Mouse (Mus musculus): Measurements from ENCODE around the gene Pou2f1. TPM values are rescaled to one million over a fixed set of nuclear protein-coding genes. Genes with fewer than 3 reads are reported as not detected.

The Pou2f1 gene
- polyA plus RNA-seq, 1 experiment from 2014 or later, result 13.8 TPM

DNA sequence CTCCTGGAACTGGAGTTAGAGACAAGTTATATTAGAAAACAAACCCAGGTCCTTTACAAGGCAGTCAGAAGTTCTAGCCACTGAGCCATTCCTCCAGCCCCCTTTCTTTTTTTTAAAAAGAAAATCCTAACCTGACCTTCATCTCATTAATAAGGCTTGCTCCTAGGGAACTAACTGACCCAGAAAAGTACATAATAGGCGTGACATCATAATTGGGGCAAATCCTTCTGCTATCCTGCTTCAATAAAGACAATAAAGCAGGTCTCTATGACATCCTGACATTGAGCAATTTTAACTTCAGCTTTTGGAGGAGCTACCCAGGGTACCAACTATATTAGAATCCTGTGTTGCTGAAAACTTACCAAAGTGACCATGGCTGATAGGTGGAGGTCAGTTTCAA lies 98.9 kb downstream of the Pou2f1 start:
- ATAC-seq (ENCODE audit: borderline replicate concordance, extremely low read depth, low FRiP score, low TSS enrichment), result no peak
- H3K4me3 ChIP-seq, result no peak overlapping the region
- H3K9me3 ChIP-seq, result no peaks in the 10 kb centered on the region
- no peak overlapping the region for H3K4me2 ChIP-seq
- H3K9ac ChIP-seq, result no peak overlapping the region
- peaks cover 31% of the 10 kb centered on the region for H3K36me3 ChIP-seq
- 82% methylated on average over 1 of the region's 1 CpGs for WGBS
- no peak overlapping the region for H3K27ac ChIP-seq
- no peaks in the 10 kb centered on the region for H3K4me1 ChIP-seq
- H3K27me3 ChIP-seq, result no peaks in the 10 kb centered on the region

DNA sequence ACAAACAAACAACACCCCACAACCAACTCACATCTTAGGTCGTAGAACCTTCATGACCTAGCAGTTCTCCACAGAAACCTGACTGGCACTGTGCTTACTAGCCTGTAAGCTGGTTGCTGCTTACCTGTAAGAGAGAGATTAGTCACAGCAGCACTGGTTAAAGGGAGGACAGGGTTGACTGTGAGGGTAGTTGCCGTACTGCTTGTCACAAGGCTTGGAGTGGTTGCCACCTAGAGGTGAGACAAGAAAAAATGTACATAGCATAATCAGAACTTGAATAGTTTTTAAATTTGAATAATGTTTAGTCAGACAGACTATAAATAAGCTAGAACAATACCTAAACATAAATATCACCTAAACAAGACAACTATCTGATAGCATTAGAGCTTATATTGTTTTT lies 110.8 kb downstream of the Pou2f1 start:
- no peak overlapping the region for H3K9ac ChIP-seq
- no peaks in the 10 kb centered on the region for H3K9me3 ChIP-seq
- ATAC-seq (ENCODE audit: borderline replicate concordance, extremely low read depth, low FRiP score, low TSS enrichment), result no peak
- no peak overlapping the region for H3K27ac ChIP-seq
- H3K36me3 ChIP-seq, result peaks cover 45% of the 10 kb centered on the region
- WGBS, result 85% methylated on average over 2 of the region's 2 CpGs
- H3K4me1 ChIP-seq, result no peaks in the 10 kb centered on the region
- H3K4me3 ChIP-seq, result no peak overlapping the region
- H3K4me2 ChIP-seq, result no peak overlapping the region
- no peaks in the 10 kb centered on the region for H3K27me3 ChIP-seq

DNA sequence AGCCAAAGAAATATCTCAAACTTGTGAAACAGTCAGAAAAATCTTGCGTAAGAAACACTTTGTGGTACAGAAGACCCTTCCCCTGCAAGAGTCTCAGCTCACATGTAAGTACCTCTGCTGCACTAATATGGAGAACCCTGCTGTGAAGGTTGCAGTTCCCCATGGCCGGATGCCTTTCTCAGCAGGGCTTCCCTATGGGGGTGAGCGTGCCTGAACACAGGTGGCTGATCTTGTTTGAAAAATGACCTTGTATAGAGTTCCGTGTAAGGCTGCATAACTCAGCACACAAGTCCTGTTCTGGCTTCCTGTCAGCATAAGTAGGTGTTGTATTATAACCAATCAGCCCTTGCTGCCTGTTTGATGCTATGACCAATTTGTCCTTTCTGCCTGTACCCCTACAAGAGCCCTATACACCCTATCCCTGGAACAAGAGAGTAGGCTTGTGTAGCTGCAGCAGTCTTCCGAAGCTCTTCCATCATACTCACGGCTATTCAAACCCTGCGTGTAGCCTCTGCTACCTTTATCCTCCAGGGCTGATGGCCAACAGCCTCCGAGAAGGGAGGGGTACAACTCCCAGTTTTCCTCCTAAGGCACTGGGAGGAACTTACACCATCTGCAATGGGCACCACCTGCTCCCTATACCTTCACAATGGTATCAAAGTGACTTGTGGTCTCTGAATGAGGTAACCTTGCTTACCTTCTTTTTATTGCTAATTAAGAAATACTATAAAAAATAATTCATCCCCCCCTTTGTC lies 120.2 kb downstream of the Pou2f1 start:
- Histone ChIP-seq H3K36me3 (peaks cover 10% of the 10 kb centered on the region), H3K9me3 (no peaks in the 10 kb centered on the region), H3K4me1 (no peaks in the 10 kb centered on the region), H3K27ac (no peak overlapping the region), H3K27me3 (no peaks in the 10 kb centered on the region), H3K9ac (no peak overlapping the region), H3K4me3 (no peak overlapping the region), H3K4me2 (no peak overlapping the region)
- ATAC-seq (ENCODE audit: borderline replicate concordance, extremely low read depth, low FRiP score, low TSS enrichment), result no peak
- 81% methylated on average over 8 of the region's 8 CpGs for WGBS

DNA sequence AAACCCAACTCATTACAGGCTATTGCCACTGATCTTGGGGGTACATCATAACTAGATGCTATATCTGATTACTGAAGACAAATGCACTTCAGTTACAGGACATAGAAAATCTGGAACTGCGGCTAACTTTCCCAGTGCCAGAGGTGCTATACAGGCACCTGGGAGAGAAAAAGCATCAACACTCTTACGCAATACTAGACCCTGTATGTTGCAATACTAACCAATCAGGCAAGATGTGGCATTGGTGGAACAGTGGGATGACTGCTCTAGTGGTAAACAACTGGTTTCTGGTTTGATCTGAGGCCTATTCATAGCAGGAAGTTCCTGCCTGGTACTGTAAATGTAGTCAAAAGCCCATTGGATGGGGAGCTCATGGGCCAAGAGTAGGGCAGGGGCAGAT lies 123.7 kb downstream of the Pou2f1 start:
- H3K27me3 ChIP-seq, result no peaks in the 10 kb centered on the region
- no peak overlapping the region for H3K27ac ChIP-seq
- no peak overlapping the region for H3K4me2 ChIP-seq
- H3K36me3 ChIP-seq, result peaks cover 16% of the 10 kb centered on the region
- peaks cover 3% of the 10 kb centered on the region; the same call in 1 of the 2 replicates for H3K4me1 ChIP-seq
- H3K4me3 ChIP-seq, result no peak overlapping the region
- ATAC-seq (ENCODE audit: borderline replicate concordance, extremely low read depth, low FRiP score, low TSS enrichment), result no peak
- 96% methylated on average over 2 of the region's 2 CpGs for WGBS
- no peaks in the 10 kb centered on the region for H3K9me3 ChIP-seq
- no peak overlapping the region for H3K9ac ChIP-seq

DNA sequence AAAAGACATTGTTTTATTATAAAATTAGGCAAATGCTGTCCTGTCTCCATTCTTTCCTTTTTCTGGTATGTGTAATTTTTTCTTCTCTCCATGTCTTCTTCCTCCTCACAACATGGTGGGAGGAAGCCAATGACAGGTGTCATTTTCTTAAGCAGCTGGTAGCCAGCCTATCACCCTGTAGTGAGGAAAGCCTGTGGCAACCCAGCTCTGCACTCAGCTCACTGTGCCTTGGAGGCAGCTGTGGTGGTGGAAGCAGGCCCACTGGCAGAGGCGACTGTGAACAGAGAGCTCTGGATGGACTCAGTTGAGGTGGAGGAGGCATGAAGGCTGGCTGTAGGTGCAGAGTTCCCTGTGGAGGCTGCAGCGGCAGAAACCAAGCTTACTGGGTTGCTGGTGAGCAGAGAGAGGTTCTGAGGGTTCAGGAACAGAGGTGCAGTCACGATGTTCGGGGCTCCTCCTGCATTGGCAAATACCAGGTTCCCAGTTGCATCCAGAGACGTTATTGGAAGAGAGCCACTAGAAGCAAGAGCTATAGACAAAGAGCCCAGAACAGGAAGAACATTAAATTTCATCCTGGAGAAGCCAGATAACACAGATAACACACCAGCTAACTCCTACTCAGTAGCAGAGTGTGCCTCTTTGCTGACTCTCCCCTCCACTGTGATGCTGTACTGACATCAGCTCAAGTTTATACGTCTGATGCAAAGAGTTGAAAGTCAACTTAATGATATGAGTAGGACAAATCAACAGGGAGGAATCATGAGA lies 126.8 kb downstream of the Pou2f1 start:
- no peak for ATAC-seq (ENCODE audit: borderline replicate concordance, extremely low read depth, low FRiP score, low TSS enrichment)
- Histone ChIP-seq H3K36me3 (peaks cover 16% of the 10 kb centered on the region), H3K9me3 (no peaks in the 10 kb centered on the region), H3K4me2 (no peak overlapping the region), H3K4me3 (no peak overlapping the region), H3K4me1 (peaks cover 3% of the 10 kb centered on the region; the same call in 1 of the 2 replicates), H3K27me3 (no peaks in the 10 kb centered on the region), H3K27ac (no peak overlapping the region), H3K9ac (no peak overlapping the region)
- 81% methylated on average over 6 of the region's 6 CpGs for WGBS

DNA sequence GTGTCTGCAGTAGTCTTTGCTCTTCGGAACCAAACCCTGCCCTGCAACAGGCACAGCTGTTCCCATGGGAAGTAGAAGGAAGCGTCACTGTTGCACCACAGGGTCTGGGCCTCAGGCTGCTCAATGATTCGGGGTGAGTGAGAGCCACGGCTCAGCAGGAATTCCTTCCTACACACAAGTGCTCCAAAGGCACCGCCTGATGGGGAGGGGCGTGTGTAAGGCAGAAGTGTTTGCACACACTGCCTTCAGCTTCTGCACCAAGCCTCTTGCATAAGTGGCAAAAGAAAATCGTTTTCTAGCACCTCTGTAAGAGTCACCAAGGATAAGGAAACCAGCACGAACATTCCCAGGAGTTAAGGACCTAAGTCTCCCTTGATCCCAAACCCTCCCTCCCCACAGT lies 127.8 kb downstream of the Pou2f1 start:
- peak; percentile 90 for ATAC-seq (ENCODE audit: borderline replicate concordance, extremely low read depth, low FRiP score, low TSS enrichment)
- WGBS, result 40% methylated on average over 8 of the region's 8 CpGs
- Histone ChIP-seq H3K4me2 (no peak overlapping the region), H3K27me3 (no peaks in the 10 kb centered on the region), H3K4me1 (peaks cover 3% of the 10 kb centered on the region; the same call in 1 of the 2 replicates), H3K9ac (no peak overlapping the region), H3K9me3 (no peaks in the 10 kb centered on the region), H3K36me3 (peaks cover 10% of the 10 kb centered on the region; the same call in 1 of the 2 replicates), H3K27ac (peak overlapping the region; percentile 19), H3K4me3 (no peak overlapping the region)

GRCm38 (mm10) chr1:165868659-165869058 lies 133.8 kb downstream of the Pou2f1 start:
- 67% methylated on average over 8 of the region's 8 CpGs for WGBS
- H3K36me3 ChIP-seq, result no peaks in the 10 kb centered on the region
- H3K4me2 ChIP-seq, result no peak overlapping the region
- peaks cover 14% of the 10 kb centered on the region for H3K4me1 ChIP-seq
- H3K9ac ChIP-seq, result no peak overlapping the region
- H3K9me3 ChIP-seq, result no peaks in the 10 kb centered on the region
- no peak overlapping the region for H3K27ac ChIP-seq
- no peaks in the 10 kb centered on the region for H3K27me3 ChIP-seq
- no peak overlapping the region for H3K4me3 ChIP-seq
- ATAC-seq (ENCODE audit: borderline replicate concordance, extremely low read depth, low FRiP score, low TSS enrichment), result no peak

DNA sequence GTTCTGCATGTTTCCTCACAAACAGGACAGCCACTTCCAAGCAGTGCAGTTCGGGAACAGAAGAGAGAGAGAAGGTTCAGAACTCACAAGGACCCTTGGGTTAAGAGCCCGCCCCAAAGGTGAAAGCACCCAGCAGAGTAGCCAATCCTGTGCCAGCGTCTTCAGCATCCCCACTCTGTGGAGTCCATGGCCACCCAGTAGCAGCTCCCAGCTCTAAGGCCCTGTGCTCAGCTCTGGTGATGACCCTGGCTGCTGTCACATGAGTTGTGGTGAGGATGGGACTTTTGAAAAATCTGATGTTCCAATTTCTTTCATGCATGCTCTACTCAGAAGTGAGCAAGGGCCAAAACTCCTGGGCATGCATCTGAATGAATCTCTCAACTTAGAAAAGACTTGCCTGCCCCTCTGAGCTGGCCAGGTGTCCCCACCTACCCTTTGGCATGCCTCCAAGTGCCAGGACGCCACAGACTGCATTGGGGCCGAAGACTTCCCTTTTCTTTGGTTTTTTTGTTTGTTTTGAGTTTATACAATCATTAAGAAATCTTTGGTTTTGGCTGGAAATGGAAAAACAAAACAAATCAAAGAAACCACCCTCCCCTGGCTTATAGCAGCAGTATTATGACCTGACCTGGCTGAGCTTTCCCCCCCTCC lies 135.7 kb downstream of the Pou2f1 start:
- peak; percentile 39 for ATAC-seq (ENCODE audit: borderline replicate concordance, extremely low read depth, low FRiP score, low TSS enrichment)
- Histone ChIP-seq H3K9me3 (no peaks in the 10 kb centered on the region), H3K4me3 (no peak overlapping the region), H3K4me2 (no peak overlapping the region), H3K27me3 (no peaks in the 10 kb centered on the region), H3K4me1 (peaks cover 14% of the 10 kb centered on the region), H3K27ac (no peak overlapping the region), H3K9ac (no peak overlapping the region), H3K36me3 (no peaks in the 10 kb centered on the region)
- 55% methylated on average over 5 of the region's 5 CpGs for WGBS

GRCm38 (mm10) chr1:165864864-165865795 lies 137.3 kb downstream of the Pou2f1 start:
- ATAC-seq (ENCODE audit: borderline replicate concordance, extremely low read depth, low FRiP score, low TSS enrichment), result peak; percentile 33; the same call in 1 of the 2 replicates
- no peaks in the 10 kb centered on the region for H3K27me3 ChIP-seq
- H3K4me1 ChIP-seq, result peaks cover 14% of the 10 kb centered on the region
- H3K4me2 ChIP-seq, result peak overlapping the region; percentile 2; the same call in 1 of the 2 replicates
- peak overlapping the region; percentile 17; the same call in 1 of the 2 replicates for H3K27ac ChIP-seq
- no peak overlapping the region for H3K9ac ChIP-seq
- H3K36me3 ChIP-seq, result no peaks in the 10 kb centered on the region
- H3K9me3 ChIP-seq, result no peaks in the 10 kb centered on the region
- H3K4me3 ChIP-seq, result no peak overlapping the region
- WGBS, result 21% methylated on average over 14 of the region's 14 CpGs

GRCm38 (mm10) chr1:165862059-165862458 lies 140.4 kb downstream of the Pou2f1 start:
- no peaks in the 10 kb centered on the region for H3K9me3 ChIP-seq
- H3K4me2 ChIP-seq, result no peak overlapping the region
- H3K27me3 ChIP-seq, result no peaks in the 10 kb centered on the region
- peaks cover 14% of the 10 kb centered on the region for H3K4me1 ChIP-seq
- no peak overlapping the region for H3K9ac ChIP-seq
- no peaks in the 10 kb centered on the region for H3K36me3 ChIP-seq
- 82% methylated on average over 7 of the region's 7 CpGs for WGBS
- H3K27ac ChIP-seq, result no peak overlapping the region
- ATAC-seq (ENCODE audit: borderline replicate concordance, extremely low read depth, low FRiP score, low TSS enrichment), result no peak
- no peak overlapping the region for H3K4me3 ChIP-seq

DNA sequence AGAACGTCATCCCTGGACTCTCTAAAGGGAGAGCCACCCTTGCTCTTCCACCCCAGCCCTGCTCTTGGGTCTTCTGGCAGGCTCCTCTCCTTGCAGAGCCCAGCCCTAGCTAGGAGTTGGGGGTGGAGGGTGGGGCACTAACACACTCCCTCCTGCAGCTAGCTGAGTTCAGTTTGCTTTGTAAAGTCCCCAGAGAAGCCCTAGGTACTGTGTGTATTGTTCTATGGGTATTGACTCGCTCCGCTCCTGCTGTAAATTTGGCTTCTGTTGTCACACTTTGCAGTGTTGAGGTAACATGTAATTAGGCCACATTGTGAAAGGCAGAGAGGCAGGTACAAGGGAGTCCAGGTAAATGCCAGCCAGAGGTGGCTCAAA lies 141.3 kb downstream of the Pou2f1 start:
- Histone ChIP-seq H3K27ac (no peak overlapping the region), H3K4me1 (peaks cover 11% of the 10 kb centered on the region), H3K4me3 (no peak overlapping the region), H3K9me3 (no peaks in the 10 kb centered on the region), H3K36me3 (no peaks in the 10 kb centered on the region), H3K27me3 (no peaks in the 10 kb centered on the region), H3K4me2 (no peak overlapping the region), H3K9ac (no peak overlapping the region)
- 68% methylated on average over 3 of the region's 3 CpGs for WGBS
- ATAC-seq (ENCODE audit: borderline replicate concordance, extremely low read depth, low FRiP score, low TSS enrichment), result no peak
